Mouse (Mus musculus) thymus, postnatal 0 days (tissue): ENCODE results near the gene Elof1. TPM values are rescaled to one million over a fixed set of nuclear protein-coding genes. Genes with fewer than 3 reads are reported as not detected.
A peak's percentile ranks its signal among the peaks of the same experiment; 100 is the strongest.
"Not testable (repeated sequence)": the region's sequence is repeated elsewhere in the genome, so short reads cannot be mapped to it uniquely, and the experiment has no call there.

Experiments
- DNase-seq: peaks from one replicate; pipeline ENCODE4 v3.0.0-alpha.2; 2015; ENCODE audit warnings: low spot score
- polyA plus RNA-seq: library from polyadenylated mRNA; unstranded; fragments of >200 nt; fragmentation: Nextera tagmentation; extraction: Ambion mirVana; gene quantifications from 2 replicates; pipeline ENCODE4 v1.2.1, GENCODE M21; 2015

Elof1 gene
- polyA plus RNA-seq, 1 experiment from 2014 or later: 174 TPM

DNA sequence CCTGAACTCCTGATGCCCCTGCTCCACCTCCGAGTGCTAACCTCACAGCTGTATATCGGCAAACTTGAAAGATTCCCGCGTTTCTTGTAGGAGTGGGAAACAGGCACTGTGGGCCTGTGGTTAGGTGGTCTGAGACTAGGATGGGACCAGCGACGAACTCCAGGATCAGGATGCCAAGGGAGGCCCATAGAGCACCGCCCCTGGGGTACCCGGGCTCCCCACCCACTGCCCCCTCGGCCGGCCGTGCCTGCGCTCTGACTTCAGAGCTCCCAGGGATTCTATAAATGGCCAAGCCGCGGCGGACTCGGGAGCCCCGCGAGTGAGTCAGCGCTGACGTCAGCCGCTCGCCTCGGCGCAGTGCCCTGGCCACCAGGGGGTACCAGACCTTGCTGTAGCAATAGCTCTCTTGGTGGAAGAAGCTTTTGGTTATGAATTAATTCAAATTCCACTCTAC, 21.1 kb downstream of the Elof1 start:
- DNase-seq: peak; percentile 74

GRCm38 (mm10) chr9:22092746-22093145, 24.2 kb downstream of the Elof1 start:
- DNase-seq: no peak

GRCm38 (mm10) chr9:22089986-22090385, 27.0 kb downstream of the Elof1 start:
- no peak for DNase-seq

DNA sequence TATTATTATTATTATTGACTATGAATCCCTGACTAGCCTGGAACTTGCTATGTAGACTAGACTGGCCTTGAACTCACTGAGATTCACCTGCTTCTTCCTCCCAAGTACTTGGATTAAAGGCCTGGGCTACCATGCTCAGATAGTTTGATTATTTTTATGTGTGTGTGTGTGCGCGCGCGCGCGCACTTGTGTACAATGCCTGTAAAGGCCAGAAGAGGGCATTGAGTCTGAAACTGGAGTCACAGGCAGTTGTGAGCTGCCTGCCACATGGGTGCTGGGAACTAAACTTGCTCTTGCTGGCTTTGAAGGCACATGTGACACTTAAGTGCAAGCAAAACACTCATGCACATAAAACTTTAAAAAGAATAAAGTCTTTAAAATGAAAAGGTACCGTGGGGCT, 27.7 kb downstream of the Elof1 start:
- no peak for DNase-seq

- DNase-seq: no peak
Measured at GRCm38 (mm10) chr9:22087034-22087618, 29.8 kb downstream of the Elof1 start.

- no peak for DNase-seq
Measured at GRCm38 (mm10) chr9:22086012-22086411, 31.0 kb downstream of the Elof1 start.

- peak; percentile 93 for DNase-seq
Measured at GRCm38 (mm10) chr9:22085022-22085834, 31.7 kb downstream of the Elof1 start, which contains the start of gene Ecsit. TSS of gene Ecsit (minus strand) at chr9:22085438.

DNA sequence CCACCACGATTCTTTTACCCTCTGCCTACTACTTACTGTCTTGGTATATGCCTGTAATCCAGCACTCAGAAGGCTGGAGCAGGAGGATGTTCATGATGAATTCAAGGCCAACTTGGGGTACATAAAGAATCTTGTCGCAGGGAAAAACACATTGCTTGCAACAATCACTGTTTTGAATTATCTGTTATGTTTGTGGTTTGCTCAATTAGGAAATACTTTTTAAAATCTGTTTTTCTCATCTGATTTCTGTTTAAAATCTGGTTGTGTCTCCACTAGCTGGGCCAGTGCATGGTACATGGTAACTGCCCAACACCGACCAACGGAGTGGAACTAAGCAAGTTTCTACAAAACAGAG, 32.3 kb downstream of the Elof1 start:
- no peak for DNase-seq

GRCm38 (mm10) chr9:22076223-22076622, 40.7 kb downstream of the Elof1 start:
- no peak for DNase-seq

- not testable (repeated sequence) for DNase-seq
Measured at GRCm38 (mm10) chr9:22075778-22076177, 41.2 kb downstream of the Elof1 start.

GRCm38 (mm10) chr9:22072276-22072675, 44.7 kb downstream of the Elof1 start:
- no peak for DNase-seq

- peak; percentile 98 for DNase-seq
Measured at GRCm38 (mm10) chr9:22070791-22071573, 46.0 kb downstream of the Elof1 start, which contains the start of the genes Gm49318 and Zfp653. TSS of gene Gm49318 (minus strand) at chr9:22071259. TSS of gene Zfp653 (minus strand) at chr9:22071376.

DNA sequence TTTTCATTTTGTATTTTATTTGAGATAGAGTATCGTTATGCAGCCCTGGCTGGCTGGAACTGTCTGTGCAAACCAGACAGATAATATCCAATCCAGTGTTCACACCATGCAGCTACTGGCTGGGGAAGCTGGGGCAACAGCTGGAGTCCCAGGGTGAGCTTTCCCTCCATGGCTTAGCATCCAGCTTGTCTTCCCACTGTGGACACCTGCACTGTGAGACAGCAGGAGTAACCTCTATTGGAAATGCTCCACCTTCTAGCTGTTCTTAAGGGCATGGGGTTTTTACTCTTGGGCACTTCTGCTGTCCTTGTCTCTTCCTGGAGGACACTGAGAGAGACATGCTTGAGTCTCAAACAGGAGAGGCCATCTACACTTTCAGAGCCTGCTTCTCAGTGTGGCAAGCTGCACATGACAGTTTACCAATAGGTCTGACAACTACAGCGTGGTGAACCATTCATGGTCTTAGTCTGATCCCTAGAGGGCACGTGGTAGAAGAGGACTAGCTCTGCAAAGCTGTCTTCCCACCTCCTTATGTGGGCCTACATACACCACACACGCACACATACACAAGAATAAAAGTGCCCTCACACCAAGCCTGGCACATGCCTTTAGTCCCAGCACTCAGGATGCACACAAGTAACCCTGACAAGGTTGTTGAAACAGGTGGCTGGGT, 47.0 kb downstream of the Elof1 start:
- DNase-seq: no peak

DNA sequence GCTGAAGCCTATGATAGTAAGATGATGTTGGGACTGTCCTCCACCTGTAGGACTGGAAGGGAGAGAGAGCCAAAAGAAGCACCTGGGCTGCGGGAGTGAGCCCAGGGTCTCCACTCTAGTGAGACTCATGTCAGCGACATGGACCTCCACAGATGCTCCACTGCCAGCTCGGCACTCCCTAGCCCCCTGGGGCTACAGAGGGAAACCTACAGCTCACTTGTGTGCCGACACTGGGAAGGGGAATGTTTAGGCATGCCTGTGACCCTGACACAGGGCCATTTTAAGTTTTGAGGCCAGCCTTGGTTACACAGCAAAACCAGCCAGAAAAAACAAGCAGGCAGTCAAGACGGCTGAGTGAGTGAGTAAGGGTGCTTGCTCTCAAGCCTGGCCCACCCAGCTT, 49.8 kb downstream of the Elof1 start:
- DNase-seq: no peak

DNA sequence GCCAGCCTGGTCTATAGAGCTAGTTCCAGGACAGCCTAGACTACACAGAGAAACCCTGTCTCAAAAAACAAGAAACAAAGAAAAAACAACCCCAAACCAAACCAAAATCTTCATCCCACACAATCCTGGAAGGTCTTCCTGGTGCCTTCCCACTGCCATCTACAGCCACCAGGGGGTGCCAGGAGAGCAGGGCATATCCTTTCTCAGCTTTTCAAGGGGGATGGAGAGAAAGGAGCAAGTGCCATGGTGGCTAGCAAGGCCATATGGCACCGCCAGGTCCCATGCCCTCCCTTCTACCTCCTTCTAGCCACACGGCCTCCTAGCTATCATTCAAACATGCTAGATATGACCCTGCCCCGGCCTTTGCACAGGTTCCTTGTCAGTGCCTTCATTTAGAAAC, 50.5 kb downstream of the Elof1 start:
- DNase-seq: peak; percentile 59

- no peak for DNase-seq
Measured at GRCm38 (mm10) chr9:22065642-22066041, 51.3 kb downstream of the Elof1 start.

- DNase-seq: no peak
Measured at GRCm38 (mm10) chr9:22064341-22064740, 52.6 kb downstream of the Elof1 start.
